Mouse (Mus musculus): ENCODE data around the gene Cyp4f39. TPM values are rescaled to one million over a fixed set of nuclear protein-coding genes. Genes with fewer than 3 reads are reported as not detected.
"Not testable (repeated sequence)": the region's sequence is repeated elsewhere in the genome, so short reads cannot be mapped to it uniquely, and the experiment has no call there.

The Cyp4f39 gene
- polyA plus RNA-seq, 1 experiment from 2014 or later: 1.3 TPM

DNA sequence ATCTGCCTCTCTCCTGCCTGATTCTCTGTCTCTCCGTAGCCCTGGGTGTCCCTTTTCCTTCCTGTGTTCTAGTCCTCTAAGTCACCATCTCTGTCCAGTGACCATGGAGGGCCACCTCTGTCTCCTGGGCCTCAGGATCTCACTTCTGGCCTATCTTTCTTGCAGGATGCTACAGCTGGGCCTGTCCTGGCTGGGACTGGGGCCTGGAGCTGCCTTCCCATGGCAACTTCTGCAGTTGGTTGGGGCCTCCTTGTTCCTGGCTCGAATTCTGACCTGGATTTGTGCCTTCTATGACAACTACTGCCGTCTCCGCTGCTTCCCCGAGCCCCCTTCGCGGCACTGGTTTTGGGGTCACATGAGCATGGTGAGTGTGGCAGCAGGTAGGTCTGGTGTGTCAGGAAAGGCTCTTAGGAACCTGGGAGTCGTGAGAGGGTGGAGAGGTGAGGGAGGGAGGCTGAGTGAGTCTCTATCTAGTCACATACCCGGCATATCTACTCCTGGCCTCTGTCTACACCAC lies 54.3 kb downstream of the Cyp4f39 start:
- peaks cover 26% of the 10 kb centered on the region for H3K4me1 ChIP-seq (replicated peaks)
- H3K27me3 ChIP-seq: no peaks in the 10 kb centered on the region
- no peaks in the 10 kb centered on the region for H3K9me3 ChIP-seq
- H3K36me3 ChIP-seq: 0 out of 2 replicates have a peak, but pooled peaks cover 4% of the 10 kb centered on the region
- peak overlapping the region; percentile 91 for H3K4me2 ChIP-seq
- peak overlapping the region; percentile 60 for H3K9ac ChIP-seq
- H3K4me3 ChIP-seq: peak overlapping the region; percentile 53
- peak overlapping the region; percentile 83 for H3K27ac ChIP-seq (replicated peaks)
- ATAC-seq (ENCODE audit: low FRiP score, low read depth): no peak; the same call in 1 of the 2 replicates
- WGBS: 36% methylated on average over 9 of the region's 9 CpGs

DNA sequence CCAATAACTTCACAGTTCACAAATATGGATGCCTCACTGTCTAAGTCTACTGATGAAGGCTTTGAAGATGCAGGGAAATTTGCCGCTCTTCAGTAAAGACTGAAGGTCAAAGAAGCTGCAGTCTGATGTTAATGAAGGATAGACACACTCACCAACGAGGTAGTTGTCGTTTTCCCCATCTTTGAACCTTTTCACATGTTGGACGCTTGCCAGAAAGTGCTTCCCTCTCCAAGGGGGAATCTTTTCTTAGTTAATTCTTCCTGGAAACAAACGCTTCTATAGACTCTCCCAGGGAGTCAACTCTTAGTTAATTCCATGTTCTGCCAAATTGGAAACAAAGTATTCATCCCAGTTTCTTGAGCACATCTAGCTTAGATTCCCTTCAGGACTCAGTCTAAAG lies 63.6 kb downstream of the Cyp4f39 start:
- H3K9ac ChIP-seq: no peak overlapping the region
- H3K27me3 ChIP-seq: no peaks in the 10 kb centered on the region
- H3K4me3 ChIP-seq: no peak overlapping the region
- H3K4me2 ChIP-seq: no peak overlapping the region
- H3K36me3 ChIP-seq: peaks cover 7% of the 10 kb centered on the region; the same call in 1 of the 2 replicates
- 70% methylated on average over 5 of the region's 5 CpGs for WGBS
- ATAC-seq (ENCODE audit: low FRiP score, low read depth): no peak
- no peaks in the 10 kb centered on the region for H3K9me3 ChIP-seq
- H3K27ac ChIP-seq (replicated peaks): no peak overlapping the region
- no peaks in the 10 kb centered on the region for H3K4me1 ChIP-seq (replicated peaks)

DNA sequence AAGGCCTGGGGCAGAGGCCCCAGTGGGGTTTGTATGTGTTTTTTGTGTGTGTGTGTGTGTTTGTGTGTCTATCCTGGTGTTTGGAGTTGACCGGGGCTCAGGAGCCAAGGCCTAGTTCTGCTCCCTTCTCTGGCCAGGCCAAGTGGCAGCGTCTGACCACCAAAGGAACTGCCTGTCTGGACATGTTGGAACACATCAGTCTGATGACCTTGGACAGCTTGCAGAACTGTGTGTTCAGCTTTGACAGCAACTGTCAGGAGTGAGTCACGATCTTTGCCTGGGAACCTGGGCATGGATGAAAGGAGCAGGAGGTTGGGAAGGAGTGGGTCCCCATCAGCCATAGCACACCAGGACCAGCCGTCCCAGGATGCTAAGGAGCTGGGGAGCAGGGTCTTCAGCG lies 69.5 kb downstream of the Cyp4f39 start:
- no peak for ATAC-seq (ENCODE audit: low FRiP score, low read depth)
- H3K4me1 ChIP-seq (replicated peaks): no peaks in the 10 kb centered on the region
- H3K4me2 ChIP-seq: no peak overlapping the region
- H3K27ac ChIP-seq (replicated peaks): no peak overlapping the region
- WGBS: 93% methylated on average over 5 of the region's 5 CpGs
- H3K9ac ChIP-seq: no peak overlapping the region
- H3K4me3 ChIP-seq: no peak overlapping the region
- peaks cover 7% of the 10 kb centered on the region; the same call in 1 of the 2 replicates for H3K36me3 ChIP-seq
- H3K9me3 ChIP-seq: no peaks in the 10 kb centered on the region
- no peaks in the 10 kb centered on the region for H3K27me3 ChIP-seq

- ATAC-seq (ENCODE audit: low FRiP score, low read depth): no peak
- 94% methylated on average over 4 of the region's 4 CpGs for WGBS
- no peak overlapping the region for H3K4me2 ChIP-seq
- H3K9me3 ChIP-seq: no peaks in the 10 kb centered on the region
- H3K4me3 ChIP-seq: no peak overlapping the region
- no peaks in the 10 kb centered on the region for H3K4me1 ChIP-seq (replicated peaks)
- H3K27ac ChIP-seq (replicated peaks): no peak overlapping the region
- no peak overlapping the region for H3K9ac ChIP-seq
- H3K27me3 ChIP-seq: no peaks in the 10 kb centered on the region
- H3K36me3 ChIP-seq: peaks cover 7% of the 10 kb centered on the region; the same call in 1 of the 2 replicates
Measured at GRCm38 (mm10) chr17:32522386-32522785, 69.9 kb downstream of the Cyp4f39 start.

- H3K9ac ChIP-seq: no peak overlapping the region
- H3K4me1 ChIP-seq (replicated peaks): no peaks in the 10 kb centered on the region
- H3K36me3 ChIP-seq: peaks cover 5% of the 10 kb centered on the region; the same call in 1 of the 2 replicates
- WGBS: 93% methylated on average over 5 of the region's 5 CpGs
- no peak for ATAC-seq (ENCODE audit: low FRiP score, low read depth)
- H3K4me3 ChIP-seq: no peak overlapping the region
- H3K9me3 ChIP-seq: no peaks in the 10 kb centered on the region
- no peak overlapping the region for H3K4me2 ChIP-seq
- no peak overlapping the region for H3K27ac ChIP-seq (replicated peaks)
- H3K27me3 ChIP-seq: no peaks in the 10 kb centered on the region
Measured at GRCm38 (mm10) chr17:32522816-32523215, 70.3 kb downstream of the Cyp4f39 start.

DNA sequence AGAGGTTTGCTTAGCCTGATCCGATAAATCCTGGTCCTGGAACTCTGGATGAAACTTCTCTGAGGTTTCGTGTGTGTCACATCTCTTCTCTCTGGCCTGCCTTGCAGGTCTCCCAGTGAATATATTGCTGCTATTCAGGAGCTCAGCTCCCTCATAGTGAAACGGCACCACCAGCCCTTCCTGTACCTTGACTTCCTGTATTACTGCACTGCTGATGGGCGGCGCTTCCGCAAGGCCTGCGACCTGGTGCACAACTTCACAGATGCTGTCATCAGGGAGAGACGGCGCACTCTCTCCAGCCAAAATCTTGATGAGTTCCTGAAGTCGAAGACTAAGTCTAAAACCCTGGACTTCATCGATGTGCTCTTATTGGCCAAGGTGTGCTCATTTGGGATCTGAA lies 71.4 kb downstream of the Cyp4f39 start:
- Histone ChIP-seq H3K27me3 (no peaks in the 10 kb centered on the region), H3K27ac (replicated peaks) (no peak overlapping the region), H3K36me3 (0 out of 2 replicates have a peak, but pooled peaks cover 3% of the 10 kb centered on the region), H3K4me3 (no peak overlapping the region), H3K9ac (no peak overlapping the region), H3K4me1 (replicated peaks) (no peaks in the 10 kb centered on the region), H3K9me3 (no peaks in the 10 kb centered on the region), H3K4me2 (no peak overlapping the region)
- WGBS: 93% methylated on average over 11 of the region's 11 CpGs
- no peak for ATAC-seq (ENCODE audit: low FRiP score, low read depth)

GRCm38 (mm10) chr17:32526341-32526740 lies 73.8 kb downstream of the Cyp4f39 start:
- not testable (repeated sequence) for H3K27me3 ChIP-seq
- 96% methylated on average over 1 of the region's 1 CpGs for WGBS

DNA sequence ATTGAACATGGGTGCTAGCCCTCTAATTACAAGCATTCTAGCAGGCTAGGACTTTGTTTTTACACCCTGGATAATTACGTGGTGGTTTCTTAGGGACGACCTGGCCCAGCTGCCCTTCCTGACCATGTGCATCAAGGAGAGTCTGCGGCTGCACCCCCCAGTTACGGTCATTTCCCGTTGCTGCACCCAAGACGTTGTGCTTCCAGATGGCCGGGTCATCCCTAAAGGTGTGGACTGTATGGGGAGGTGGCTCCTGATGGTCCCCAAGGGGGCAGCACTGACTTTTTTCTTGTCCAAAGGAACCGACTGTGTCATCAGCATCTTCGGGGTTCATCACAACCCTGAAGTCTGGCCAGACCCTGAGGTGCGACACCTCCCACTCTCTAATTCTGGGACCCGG lies 75.2 kb downstream of the Cyp4f39 start:
- 87% methylated on average over 11 of the region's 11 CpGs for WGBS

More at GRCm38 (mm10) chr17:32526341-32526740, 73.8 kb downstream of the Cyp4f39 start:
- H3K4me2 ChIP-seq; H3K27ac ChIP-seq (replicated peaks); ATAC-seq (ENCODE audit: low FRiP score, low read depth); H3K36me3 ChIP-seq; H3K9ac ChIP-seq; H3K4me3 ChIP-seq; H3K9me3 ChIP-seq; H3K4me1 ChIP-seq (replicated peaks): not testable (repeated sequence)

DNA sequence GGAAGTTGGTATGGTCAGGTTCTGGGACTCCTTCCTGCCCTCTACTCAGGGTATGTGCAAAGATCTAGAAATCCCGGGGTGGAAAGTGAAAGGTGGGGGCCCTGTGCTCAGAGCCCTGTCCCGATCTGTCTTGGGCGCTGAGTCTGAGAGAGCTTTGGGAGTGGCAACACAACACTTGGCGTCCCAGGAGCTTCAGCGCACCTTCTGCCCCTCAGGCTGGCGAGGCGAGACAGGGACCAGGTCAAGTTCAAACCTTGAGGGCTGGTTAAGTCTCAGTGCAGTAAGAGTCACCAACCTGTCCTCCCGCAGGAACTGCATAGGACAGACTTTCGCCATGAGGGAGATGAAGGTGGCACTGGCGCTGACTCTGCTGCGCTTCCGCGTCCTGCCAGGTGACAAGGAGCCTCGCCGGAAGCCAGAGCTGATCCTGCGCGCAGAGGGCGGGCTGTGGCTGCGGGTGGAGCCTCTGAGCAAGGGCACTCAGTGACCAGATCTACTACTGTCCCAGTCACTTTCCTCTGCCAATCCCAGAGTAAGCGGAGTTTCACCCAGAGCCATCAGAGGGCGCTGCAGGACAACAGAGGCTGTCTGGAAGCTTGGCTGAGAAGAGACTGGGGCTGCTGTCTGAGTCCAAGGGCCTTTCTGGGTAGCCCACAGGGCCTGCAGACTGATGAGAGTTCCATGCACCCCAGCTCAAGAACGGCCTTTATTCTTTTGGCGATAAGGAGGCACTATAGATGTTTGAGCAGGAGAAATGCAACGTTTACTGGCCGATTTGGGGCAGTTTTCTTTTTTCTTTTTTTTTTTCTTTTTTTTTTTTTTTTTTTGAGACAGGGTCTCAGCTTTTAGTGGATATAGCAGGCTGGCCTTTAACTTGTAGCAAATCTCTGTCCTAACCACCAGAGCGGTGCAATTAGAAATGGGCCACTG lies 76.2 kb downstream of the Cyp4f39 start:
- Histone ChIP-seq H3K4me3 (peak overlapping the region; percentile 14; the same call in 1 of the 2 replicates), H3K9me3 (no peaks in the 10 kb centered on the region), H3K9ac (no peak overlapping the region), H3K36me3 (no peaks in the 10 kb centered on the region), H3K27ac (replicated peaks) (no peak overlapping the region), H3K4me2 (peak overlapping the region; percentile 45), H3K4me1 (replicated peaks) (no peaks in the 10 kb centered on the region), H3K27me3 (no peaks in the 10 kb centered on the region)
- peak; percentile 71 for ATAC-seq (ENCODE audit: low FRiP score, low read depth)
- WGBS: 19% methylated on average over 26 of the region's 26 CpGs

More for the DNA sequence above, 75.2 kb downstream of the Cyp4f39 start:
- H3K9me3 ChIP-seq: no peaks in the 10 kb centered on the region
- H3K4me2 ChIP-seq: no peak overlapping the region
- H3K4me1 ChIP-seq (replicated peaks): no peaks in the 10 kb centered on the region
- no peak overlapping the region for H3K27ac ChIP-seq (replicated peaks)
- H3K36me3 ChIP-seq: no peaks in the 10 kb centered on the region
- no peak overlapping the region for H3K4me3 ChIP-seq
- no peaks in the 10 kb centered on the region for H3K27me3 ChIP-seq
- no peak for ATAC-seq (ENCODE audit: low FRiP score, low read depth)
- H3K9ac ChIP-seq: no peak overlapping the region

DNA sequence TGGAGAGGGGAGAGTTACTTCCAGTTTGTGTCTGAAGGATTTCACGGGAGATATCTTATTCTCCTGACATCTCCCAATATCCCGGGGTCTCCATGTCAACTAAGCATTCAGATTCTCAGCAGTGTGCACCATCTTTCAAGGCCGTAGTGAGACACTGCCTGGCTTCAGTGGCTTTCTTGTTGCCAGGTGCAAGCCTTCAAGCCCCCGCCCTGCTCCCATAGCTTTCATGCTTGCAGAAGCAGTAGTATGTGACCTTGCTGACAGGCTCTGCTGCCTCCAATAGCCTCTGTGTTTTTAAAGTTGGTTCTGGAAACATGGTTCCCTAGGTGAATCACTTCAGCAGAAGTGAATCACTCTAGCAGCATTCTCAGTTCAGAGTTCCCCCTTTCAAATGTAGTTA lies 79.8 kb downstream of the Cyp4f39 start:
- H3K9ac ChIP-seq; H3K9me3 ChIP-seq; H3K27ac ChIP-seq (replicated peaks); H3K27me3 ChIP-seq; H3K4me3 ChIP-seq; H3K4me1 ChIP-seq (replicated peaks); H3K36me3 ChIP-seq; H3K4me2 ChIP-seq; ATAC-seq (ENCODE audit: low FRiP score, low read depth): not testable (repeated sequence)
- WGBS: 47% methylated on average over 4 of the region's 4 CpGs

GRCm38 (mm10) chr17:32534068-32534467 lies 81.5 kb downstream of the Cyp4f39 start:
- Histone ChIP-seq H3K4me3 (no peak overlapping the region), H3K4me1 (replicated peaks) (peaks cover 9% of the 10 kb centered on the region), H3K36me3 (no peaks in the 10 kb centered on the region), H3K9ac (no peak overlapping the region), H3K4me2 (no peak overlapping the region), H3K27ac (replicated peaks) (no peak overlapping the region), H3K27me3 (no peaks in the 10 kb centered on the region), H3K9me3 (no peaks in the 10 kb centered on the region)
- no peak for ATAC-seq (ENCODE audit: low FRiP score, low read depth)
- WGBS: 86% methylated on average over 6 of the region's 6 CpGs

GRCm38 (mm10) chr17:32536051-32536866 lies 83.7 kb downstream of the Cyp4f39 start, which contains the start of gene Cyp4f16:
Cyp4f16 (plus strand) TSS chr17:32536558.
- peak; percentile 94 for ATAC-seq (ENCODE audit: low FRiP score, low read depth)
- Histone ChIP-seq H3K4me3 (peak within 1 kb of the TSS; percentile 42), H3K4me2 (peak within 1 kb of the TSS; percentile 60), H3K9ac (peak within 1 kb of the TSS; percentile 38; the same call in 1 of the 2 replicates)
- H3K36me3 ChIP-seq; H3K4me1 ChIP-seq (replicated peaks); H3K27ac ChIP-seq (replicated peaks); H3K9me3 ChIP-seq; H3K27me3 ChIP-seq: not testable (repeated sequence)
- WGBS: 9% methylated on average over 5 of the region's 5 CpGs
